8 mouse cellular contexts compared by ENCODE assay signal in genomic region chr16:6839299-6839995, GRCm38 (mm10).
DNase-seq lines count a peak whose midpoint lies in the region; ATAC-seq and TF ChIP-seq lines count a peak whose summit lies in the region.

No protein-coding gene starts in this region.

- H3K36me3 ChIP-seq in hindbrain, embryonic 15.5 days, result no peaks in the 10 kb centered on the region

- H3K9me3 ChIP-seq in hindbrain, embryonic 15.5 days, result no peaks in the 10 kb centered on the region

- peaks cover 33% of the 10 kb centered on the region for H3K4me1 ChIP-seq in hindbrain, embryonic 15.5 days (replicated peaks)

- H3K4me3 ChIP-seq in gastrocnemius, adult 2 months, result no peak overlapping the region
- H3K4me3 ChIP-seq in hindbrain, embryonic 15.5 days, result 0 out of 2 replicates have a peak overlapping the region, but pooled peaks have one; percentile 22

- intact Hi-C loops in gastrocnemius, adult 2 months (cut with DNase I), result no loop called here

- peak; percentile 71 for TF ChIP-seq CTCF in gastrocnemius, adult 2 months (IDR thresholded peaks at IDR 0.05)

- H3K9ac ChIP-seq in hindbrain, embryonic 15.5 days, result no peak overlapping the region

- H3K27me3 ChIP-seq in hindbrain, embryonic 15.5 days, result no peaks in the 10 kb centered on the region

- peak; percentile 91 for ATAC-seq in hindbrain, embryonic 15.5 days (ENCODE audit: low FRiP score, low read depth)
- ATAC-seq in megakaryocyte progenitor cell, adult 5-6 weeks (replicated peaks; ENCODE audit: poor library complexity), result no peak

- 34% methylated on average over 15 of the region's 15 CpGs for WGBS in hindbrain, embryonic 15.5 days

- peak overlapping the region; percentile 44 for H3K4me2 ChIP-seq in hindbrain, embryonic 15.5 days

- DNase-seq in R1 (ENCODE audit: low read depth, low spot score), result peak; percentile 66
- DNase-seq in cerebellum, postnatal 14 days, result peak; percentile 80 to 83
- DNase-seq in gastrocnemius, adult 2 months, result peak; percentile 52
- peak; percentile 54 to 66 for DNase-seq in layer of hippocampus, postnatal 36 days
- DNase-seq in lung, postnatal 36 days, result peak; percentile 52
- peak; percentile 66 for DNase-seq in right cerebral cortex, postnatal 14 days

- no peak overlapping the region for H3K27ac ChIP-seq in gastrocnemius, adult 2 months
- H3K27ac ChIP-seq in hindbrain, embryonic 15.5 days (replicated peaks), result peak overlapping the region; percentile 76
